Mouse (Mus musculus) kidney, postnatal 36 days (tissue): ENCODE measurements around the gene Homez.

ENCODE experiments used
- DNase-seq, 2 experiments: peaks; one replicate each; pipeline ENCODE4 v3.0.0; 2021 to 2022; ENCODE audit warnings: mixed read lengths in 2 of 2

Homez gene

DNA sequence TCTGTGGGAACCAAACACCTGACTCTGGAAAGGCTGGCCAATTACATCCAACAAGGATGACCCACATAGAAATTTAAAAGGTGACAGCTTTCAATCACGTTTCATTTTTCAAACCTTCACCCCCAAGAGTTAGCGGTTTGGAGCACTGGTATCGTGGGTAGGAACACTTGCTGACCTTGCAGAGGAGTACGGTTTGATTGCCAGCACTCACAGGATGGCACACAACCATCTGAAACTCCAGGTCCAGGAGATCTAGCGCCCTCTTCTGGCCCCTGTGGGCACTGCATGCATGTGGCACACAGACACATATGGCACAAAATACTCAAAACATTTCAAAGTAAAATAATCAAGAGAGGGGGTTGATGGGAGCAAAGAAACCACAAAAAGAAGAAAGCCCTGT is 3.8 kb downstream of the Homez start:
- peak in 1 of 2 experiments; percentile 39 for DNase-seq

DNA sequence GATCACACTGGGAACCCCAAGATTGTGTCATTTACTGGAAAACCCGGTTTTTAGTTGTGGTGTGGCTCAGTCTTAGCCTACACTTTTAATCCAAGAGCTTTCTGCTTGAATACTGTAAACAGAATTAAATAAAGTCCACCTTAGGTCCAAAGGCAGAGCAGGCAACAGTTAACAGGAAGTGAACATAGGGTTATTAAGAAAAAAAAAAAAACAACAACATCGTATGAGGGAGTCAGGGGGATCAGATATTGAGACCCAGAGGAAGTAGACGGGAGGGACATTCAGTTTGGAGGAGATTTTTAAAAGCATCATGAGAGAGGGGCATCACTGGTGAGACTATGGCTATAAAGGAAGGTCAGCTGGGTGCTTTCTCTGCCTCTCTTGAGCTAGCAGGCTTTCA is 4.5 kb downstream of the Homez start:
- DNase-seq, result no peak

GRCm38 (mm10) chr14:54865626-54866025 is 5.1 kb downstream of the Homez start:
- no peak for DNase-seq

DNA sequence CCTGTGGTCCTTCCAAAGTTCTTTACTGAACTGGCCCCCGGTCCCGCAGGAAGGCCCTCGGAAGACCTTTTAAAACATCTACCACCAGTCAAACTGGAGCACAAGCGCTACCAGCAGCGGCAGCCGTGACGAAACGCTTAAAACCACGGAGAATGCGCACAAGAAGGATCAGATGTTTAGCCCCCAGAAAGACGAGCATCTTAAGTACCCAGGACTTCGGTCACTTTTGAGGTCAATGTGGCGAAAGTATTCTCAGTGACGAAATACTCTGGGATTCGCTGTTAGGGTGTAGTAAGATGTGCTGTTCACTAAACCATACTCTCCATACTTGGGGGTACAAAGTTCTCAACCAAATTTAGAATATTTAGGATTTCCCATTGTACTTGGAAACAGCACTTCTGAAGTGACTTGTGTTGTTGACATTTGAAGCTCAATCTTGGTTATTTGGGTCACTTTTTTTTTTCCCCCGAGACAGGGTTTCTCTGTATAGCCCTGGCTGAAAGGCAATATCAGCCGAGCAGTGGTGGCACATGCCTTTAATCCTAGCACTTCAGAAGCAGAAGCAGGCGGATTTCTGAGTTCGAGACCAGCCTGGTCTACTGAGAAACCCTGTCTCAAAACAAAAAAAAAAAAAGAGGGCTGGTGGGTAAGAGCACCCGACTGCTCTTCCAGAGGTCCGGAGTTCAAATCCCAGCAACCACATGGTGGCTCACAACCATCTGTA is 6.3 kb downstream of the Homez start:
- DNase-seq, result no peak

- peak; percentile 96 for DNase-seq
Observed at GRCm38 (mm10) chr14:54863501-54864312, 7.1 kb downstream of the Homez start.

- peak; percentile 75 to 87 for DNase-seq
Observed at GRCm38 (mm10) chr14:54860511-54860910, 10.2 kb downstream of the Homez start.

- no peak for DNase-seq
Observed at GRCm38 (mm10) chr14:54857891-54858290, 12.9 kb downstream of the Homez start.

DNA sequence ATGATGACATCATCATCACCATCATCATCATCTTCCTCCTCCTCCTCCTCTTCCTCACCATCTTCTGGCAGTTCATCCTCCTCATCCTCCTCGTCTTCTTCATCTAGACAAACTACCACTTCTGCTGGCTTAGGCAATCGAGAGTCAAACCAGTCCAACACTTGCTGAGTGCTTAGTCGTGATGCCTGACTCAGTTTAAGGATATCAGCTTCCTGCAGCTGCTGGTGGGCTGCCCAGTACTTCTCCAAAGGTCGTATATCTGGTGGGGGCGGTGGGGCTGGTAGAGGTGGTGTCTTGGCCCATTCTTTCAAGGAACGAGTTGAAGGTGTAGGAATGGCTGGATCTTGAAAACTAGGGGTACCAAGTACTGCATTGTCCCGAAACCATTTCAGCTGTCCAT is 14.1 kb downstream of the Homez start:
- DNase-seq, result no peak

DNA sequence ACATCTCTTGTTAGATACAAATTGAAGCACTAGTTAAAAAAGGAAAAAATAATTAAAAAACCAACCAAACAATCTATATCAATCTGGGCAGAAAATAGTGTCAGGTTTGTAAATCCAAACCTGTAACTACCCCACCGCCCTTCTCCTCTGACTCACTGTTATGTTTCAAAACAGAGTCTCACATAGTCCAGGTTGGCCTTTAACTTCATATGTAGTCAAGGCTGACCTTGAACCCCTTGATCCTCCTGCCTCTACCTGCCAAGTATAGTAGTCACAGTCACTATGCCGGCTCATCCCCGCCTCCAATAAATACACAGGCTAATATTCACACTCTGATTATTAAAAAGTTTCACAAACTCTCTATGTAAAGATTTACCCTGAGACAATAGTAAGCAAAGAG is 15.0 kb downstream of the Homez start:
- DNase-seq, result no peak

GRCm38 (mm10) chr14:54843461-54843860 is 27.3 kb downstream of the Homez start:
- DNase-seq, result peak; percentile 18 to 53

- DNase-seq, result peak; percentile 29 to 66
Observed at GRCm38 (mm10) chr14:54823716-54824115, 47.0 kb downstream of the Homez start.

DNA sequence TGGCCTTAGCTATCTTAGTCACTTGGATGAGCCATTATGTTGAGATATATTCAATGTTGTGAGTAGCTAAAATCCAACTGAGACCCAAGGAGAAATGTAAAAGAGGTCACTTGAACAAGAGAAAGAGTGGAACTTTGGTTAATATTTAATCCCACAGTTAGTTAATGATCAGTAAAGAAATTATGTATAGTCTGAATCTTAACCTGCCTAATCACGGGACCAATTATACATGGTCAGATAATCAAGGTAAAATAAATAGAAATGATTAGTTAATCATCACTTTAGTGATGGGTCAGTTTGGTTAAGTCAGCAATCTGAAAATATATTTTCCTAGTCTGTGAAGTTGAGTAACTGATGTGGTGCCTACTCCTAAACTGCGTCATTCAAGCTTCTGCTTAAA is 48.5 kb downstream of the Homez start:
- DNase-seq, result peak in 1 of 2 experiments; percentile 26

- peak; percentile 65 for DNase-seq
Observed at GRCm38 (mm10) chr14:54817791-54818190, 53.0 kb downstream of the Homez start.

DNA sequence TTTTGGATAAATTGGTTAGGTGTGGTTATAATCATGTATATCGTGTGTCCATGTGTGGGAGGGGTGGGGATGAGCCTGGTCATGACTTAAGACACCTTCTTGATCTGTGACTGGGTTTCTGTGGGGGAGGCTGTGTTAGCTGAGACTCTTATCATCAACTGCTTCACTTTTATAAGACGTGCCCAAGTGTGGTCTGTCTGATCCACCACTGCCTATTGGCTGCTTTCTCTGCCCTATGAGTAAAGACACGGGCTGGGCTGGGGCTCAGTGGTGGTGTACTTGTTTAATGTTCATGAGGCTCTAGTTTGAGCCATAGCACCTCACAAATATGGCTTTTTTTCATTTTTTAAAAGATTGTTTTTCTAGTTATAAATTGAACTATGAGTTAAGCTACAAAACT is 55.0 kb downstream of the Homez start:
- DNase-seq, result no peak

GRCm38 (mm10) chr14:54813991-54814390 is 56.8 kb downstream of the Homez start, which contains the start of gene Rnf212b:
TSS of gene Rnf212b (plus strand) at chr14:54814141.
- DNase-seq, result no peak

GRCm38 (mm10) chr14:54809668-54810033 is 61.1 kb downstream of the Homez start:
- no peak for DNase-seq

DNA sequence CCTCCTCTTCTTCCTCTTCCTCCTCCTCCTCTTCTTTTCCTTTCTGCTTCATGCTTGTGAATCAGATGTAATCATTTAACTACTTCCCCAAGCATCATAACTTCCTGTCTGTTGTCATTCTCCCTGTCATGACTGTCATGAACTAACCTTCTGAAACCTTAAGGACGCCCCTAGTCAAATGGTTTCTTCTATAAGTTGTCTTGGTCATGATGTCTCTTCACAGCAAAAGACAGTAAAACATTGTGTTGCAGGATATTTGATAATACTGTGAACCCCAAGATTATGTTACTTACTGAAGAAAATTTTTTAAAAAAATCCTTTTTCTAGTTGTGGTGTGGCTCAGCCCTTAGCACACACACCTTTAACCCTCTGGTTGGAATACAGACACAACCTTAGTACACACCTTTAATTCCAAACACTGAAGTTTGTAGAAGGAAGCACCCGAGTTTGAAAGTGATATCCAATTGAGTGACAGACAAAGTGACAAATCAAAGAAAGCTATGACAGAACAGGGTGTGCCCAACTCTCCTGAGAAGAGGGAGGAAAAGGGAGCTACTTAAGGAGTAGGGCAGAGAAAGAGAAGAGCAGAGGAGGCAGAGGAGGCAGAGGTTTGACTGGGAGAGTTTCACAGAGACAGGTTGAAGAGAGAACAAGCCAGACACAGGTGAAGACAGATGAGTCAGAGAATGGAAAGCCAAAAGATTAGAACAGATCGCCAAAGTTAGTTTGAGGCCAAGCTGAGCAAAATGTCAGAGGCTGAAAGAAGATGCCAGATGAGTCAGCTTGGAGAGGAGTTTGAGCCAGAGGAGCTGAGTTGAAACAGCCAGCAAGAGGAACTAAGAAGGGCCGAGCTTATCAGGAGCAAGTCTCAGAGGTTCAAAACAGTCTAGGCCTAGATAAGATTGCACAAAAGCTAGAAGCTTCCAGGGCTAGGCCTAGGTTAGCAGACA is 61.8 kb downstream of the Homez start:
- no peak for DNase-seq

DNA sequence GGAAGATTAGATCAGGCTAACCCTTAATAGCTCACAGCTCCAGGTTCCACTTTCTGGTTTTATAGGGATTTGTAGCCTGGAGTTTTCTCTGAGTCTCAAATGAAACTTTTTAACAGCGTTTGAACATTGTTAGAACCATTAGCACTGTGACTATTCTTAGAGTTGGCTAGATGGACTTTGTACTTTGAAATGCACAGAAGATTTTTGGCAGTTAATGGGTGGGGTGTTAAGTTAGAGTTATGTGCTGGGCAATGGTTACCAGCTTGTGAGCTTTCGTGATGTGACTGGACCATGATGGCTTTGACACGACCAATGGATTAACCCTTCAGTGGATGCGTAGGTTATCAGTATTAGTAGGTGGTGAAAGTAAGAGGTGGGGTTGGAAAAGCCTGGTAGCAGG is 64.6 kb downstream of the Homez start:
- peak in 1 of 2 experiments; percentile 40 for DNase-seq
